Mouse (Mus musculus): ENCODE results near the gene Entpd1.

DNA sequence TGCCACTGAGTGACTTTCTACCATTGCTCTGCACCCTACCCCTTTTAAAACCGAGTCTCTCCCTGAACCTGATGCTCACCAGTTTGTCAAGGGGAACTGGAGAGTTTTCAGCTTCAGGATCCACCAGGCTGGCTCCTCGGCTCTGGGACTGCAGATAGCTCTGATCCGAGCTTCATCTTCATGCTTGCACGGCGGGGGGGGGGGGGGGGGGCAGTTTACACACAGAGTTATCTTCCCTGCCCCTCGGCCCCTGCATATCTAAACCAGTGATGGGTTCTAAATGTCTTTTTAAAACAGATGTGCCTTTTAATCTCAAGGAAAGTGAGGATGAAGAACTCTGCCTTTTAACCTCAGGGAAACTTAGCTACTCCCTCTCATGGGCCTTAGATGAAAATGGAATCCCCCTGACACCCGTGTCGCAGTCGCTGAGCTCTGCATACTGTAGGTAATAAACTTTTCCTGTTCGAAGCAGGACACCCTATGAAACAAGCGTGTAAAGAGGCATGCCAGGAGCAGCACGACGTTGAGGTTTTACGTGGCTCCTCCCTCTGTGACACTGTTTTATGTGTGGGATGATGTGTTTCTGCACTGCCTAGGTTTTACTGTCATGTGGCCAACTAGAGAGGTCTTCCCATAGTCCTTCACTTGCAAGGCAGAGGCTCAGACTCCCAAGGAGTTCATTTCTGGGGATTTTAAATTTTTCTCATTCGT, 176.0 kb downstream of the Entpd1 start:
- TF ChIP-seq CTCF (IDR thresholded peaks at IDR 0.05; ENCODE audit: borderline replicate concordance, insufficient read depth, low read depth, low read length) (no peak), POLR2A (IDR thresholded peaks at IDR 0.05; ENCODE audit: borderline replicate concordance, insufficient read depth, low read length) (no peak)
